Mouse (Mus musculus): Measurements from ENCODE around the gene Cox4i2. TPM values are rescaled to one million over a fixed set of nuclear protein-coding genes. Genes with fewer than 3 reads are reported as not detected.
A peak's percentile ranks its signal among the peaks of the same experiment; 100 is the strongest.

Gene Cox4i2
- polyA plus RNA-seq, 1 experiment from 2014 or later = 18.6 TPM

- Histone ChIP-seq H3K4me3 (ENCODE audit: control insufficient read depth in 1 of 2, insufficient read depth in 1 of 2, low read depth in 1 of 2, low read length in 2 of 2) (no peak overlapping the region), H3K4me2 (ENCODE audit: low read length) (no peak overlapping the region), H3K36me3 (ENCODE audit: control insufficient read depth, insufficient read depth, low read length) (no peaks in the 10 kb centered on the region), H3K27me3 (ENCODE audit: control insufficient read depth, insufficient read depth, low read length) (no peaks in the 10 kb centered on the region), H3K4me1 (ENCODE audit: control insufficient read depth in 2 of 2, insufficient read depth in 2 of 2, low read length in 2 of 2) (0 out of 4 replicates have a peak, but pooled peaks cover 0 to 2% of the 10 kb centered on the region in 2 experiments), H3K9ac (ENCODE audit: low read length) (no peak overlapping the region), H3K9me3 (ENCODE audit: control insufficient read depth, low read length) (no peaks in the 10 kb centered on the region), H3K27ac (replicated peaks in 1 of 2; ENCODE audit: control insufficient read depth in 1 of 2, insufficient read depth in 1 of 2, low read depth in 2 of 2, low read length in 2 of 2) (no peak overlapping the region)
- ATAC-seq (ENCODE audit: insufficient number of reproducible peaks, insufficient read depth, low FRiP score, low read depth) = no peak
- WGBS = 64% methylated on average over 6 of the region's 6 CpGs
These were observed 37.7 kb upstream of the Cox4i2 start for GRCm38 (mm10) chr2:152716241-152716772.

- H3K9ac ChIP-seq (ENCODE audit: low read length) = no peak overlapping the region
- H3K4me1 ChIP-seq (ENCODE audit: control insufficient read depth in 2 of 2, insufficient read depth in 2 of 2, low read length in 2 of 2) = 0 out of 4 replicates have a peak, but pooled peaks cover 0 to 2% of the 10 kb centered on the region in 2 experiments
- no peak overlapping the region for H3K4me2 ChIP-seq (ENCODE audit: low read length)
- no peak overlapping the region for H3K4me3 ChIP-seq (ENCODE audit: control insufficient read depth in 1 of 2, insufficient read depth in 1 of 2, low read depth in 1 of 2, low read length in 2 of 2)
- H3K9me3 ChIP-seq (ENCODE audit: control insufficient read depth, low read length) = no peaks in the 10 kb centered on the region
- no peaks in the 10 kb centered on the region for H3K27me3 ChIP-seq (ENCODE audit: control insufficient read depth, insufficient read depth, low read length)
- 69% methylated on average over 11 of the region's 11 CpGs for WGBS
- no peak overlapping the region for H3K27ac ChIP-seq (replicated peaks in 1 of 2; ENCODE audit: control insufficient read depth in 1 of 2, insufficient read depth in 1 of 2, low read depth in 2 of 2, low read length in 2 of 2)
- ATAC-seq (ENCODE audit: insufficient number of reproducible peaks, insufficient read depth, low FRiP score, low read depth) = no peak
- no peaks in the 10 kb centered on the region for H3K36me3 ChIP-seq (ENCODE audit: control insufficient read depth, insufficient read depth, low read length)
These were observed 36.3 kb upstream of the Cox4i2 start for GRCm38 (mm10) chr2:152717652-152718051.

- WGBS = 55% methylated on average over 6 of the region's 6 CpGs
- Histone ChIP-seq H3K9ac (ENCODE audit: low read length) (no peak overlapping the region), H3K36me3 (ENCODE audit: control insufficient read depth, insufficient read depth, low read length) (no peaks in the 10 kb centered on the region), H3K4me3 (ENCODE audit: control insufficient read depth in 1 of 2, insufficient read depth in 1 of 2, low read depth in 1 of 2, low read length in 2 of 2) (no peak overlapping the region), H3K27ac (replicated peaks in 1 of 2; ENCODE audit: control insufficient read depth in 1 of 2, insufficient read depth in 1 of 2, low read depth in 2 of 2, low read length in 2 of 2) (no peak overlapping the region), H3K4me2 (ENCODE audit: low read length) (no peak overlapping the region), H3K4me1 (ENCODE audit: control insufficient read depth in 2 of 2, insufficient read depth in 2 of 2, low read length in 2 of 2) (0 out of 4 replicates have a peak, but pooled peaks cover 0 to 2% of the 10 kb centered on the region in 2 experiments), H3K27me3 (ENCODE audit: control insufficient read depth, insufficient read depth, low read length) (no peaks in the 10 kb centered on the region), H3K9me3 (ENCODE audit: control insufficient read depth, low read length) (no peaks in the 10 kb centered on the region)
- ATAC-seq (ENCODE audit: insufficient number of reproducible peaks, insufficient read depth, low FRiP score, low read depth) = no peak
These were observed 35.9 kb upstream of the Cox4i2 start for GRCm38 (mm10) chr2:152718076-152718475.

- Histone ChIP-seq H3K27ac (replicated peaks in 1 of 2; ENCODE audit: control insufficient read depth in 1 of 2, insufficient read depth in 1 of 2, low read depth in 2 of 2, low read length in 2 of 2) (peak overlapping the region in 1 of 2 experiments; percentile 48; a peak in 2 of 4 replicates), H3K9me3 (ENCODE audit: control insufficient read depth, low read length) (no peaks in the 10 kb centered on the region), H3K4me3 (ENCODE audit: control insufficient read depth in 1 of 2, insufficient read depth in 1 of 2, low read depth in 1 of 2, low read length in 2 of 2) (peak overlapping the region; percentile 32 to 35), H3K27me3 (ENCODE audit: control insufficient read depth, insufficient read depth, low read length) (peaks cover 6% of the 10 kb centered on the region; the same call in 1 of the 2 replicates), H3K4me2 (ENCODE audit: low read length) (peak overlapping the region; percentile 73), H3K4me1 (ENCODE audit: control insufficient read depth in 2 of 2, insufficient read depth in 2 of 2, low read length in 2 of 2) (peaks cover 16 to 20% of the 10 kb centered on the region in 2 experiments), H3K9ac (ENCODE audit: low read length) (peak overlapping the region; percentile 66), H3K36me3 (ENCODE audit: control insufficient read depth, insufficient read depth, low read length) (no peaks in the 10 kb centered on the region)
- 0 out of 2 replicates have a peak, but pooled peaks have one; percentile 31 for ATAC-seq (ENCODE audit: insufficient number of reproducible peaks, insufficient read depth, low FRiP score, low read depth)
- WGBS = 5% methylated on average over 37 of the region's 37 CpGs
These were observed 30.2 kb upstream of the Cox4i2 start for GRCm38 (mm10) chr2:152723651-152724331.

GRCm38 (mm10) chr2:152724332-152724723, 29.6 kb upstream of the Cox4i2 start:
- ATAC-seq (ENCODE audit: insufficient number of reproducible peaks, insufficient read depth, low FRiP score, low read depth) = no peak
- H3K4me1 ChIP-seq (ENCODE audit: control insufficient read depth in 2 of 2, insufficient read depth in 2 of 2, low read length in 2 of 2) = peaks cover 22 to 23% of the 10 kb centered on the region in 2 experiments
- WGBS = 73% methylated on average over 3 of the region's 3 CpGs
- peak overlapping the region; percentile 32 to 35 for H3K4me3 ChIP-seq (ENCODE audit: control insufficient read depth in 1 of 2, insufficient read depth in 1 of 2, low read depth in 1 of 2, low read length in 2 of 2)
- H3K27ac ChIP-seq (replicated peaks in 1 of 2; ENCODE audit: control insufficient read depth in 1 of 2, insufficient read depth in 1 of 2, low read depth in 2 of 2, low read length in 2 of 2) = peak overlapping the region in 1 of 2 experiments; percentile 48; a peak in 2 of 4 replicates
- no peaks in the 10 kb centered on the region for H3K9me3 ChIP-seq (ENCODE audit: control insufficient read depth, low read length)
- peaks cover 6% of the 10 kb centered on the region; the same call in 1 of the 2 replicates for H3K27me3 ChIP-seq (ENCODE audit: control insufficient read depth, insufficient read depth, low read length)
- H3K36me3 ChIP-seq (ENCODE audit: control insufficient read depth, insufficient read depth, low read length) = no peaks in the 10 kb centered on the region
- H3K4me2 ChIP-seq (ENCODE audit: low read length) = peak overlapping the region; percentile 73
- peak overlapping the region; percentile 66 for H3K9ac ChIP-seq (ENCODE audit: low read length)

GRCm38 (mm10) chr2:152725178-152725750, 28.7 kb upstream of the Cox4i2 start:
- peaks cover 31 to 33% of the 10 kb centered on the region in 2 experiments for H3K4me1 ChIP-seq (ENCODE audit: control insufficient read depth in 2 of 2, insufficient read depth in 2 of 2, low read length in 2 of 2)
- H3K36me3 ChIP-seq (ENCODE audit: control insufficient read depth, insufficient read depth, low read length) = no peaks in the 10 kb centered on the region
- no peak overlapping the region for H3K9ac ChIP-seq (ENCODE audit: low read length)
- no peaks in the 10 kb centered on the region for H3K9me3 ChIP-seq (ENCODE audit: control insufficient read depth, low read length)
- no peak for ATAC-seq (ENCODE audit: insufficient number of reproducible peaks, insufficient read depth, low FRiP score, low read depth)
- no peak overlapping the region for H3K27ac ChIP-seq (replicated peaks in 1 of 2; ENCODE audit: control insufficient read depth in 1 of 2, insufficient read depth in 1 of 2, low read depth in 2 of 2, low read length in 2 of 2)
- H3K4me3 ChIP-seq (ENCODE audit: control insufficient read depth in 1 of 2, insufficient read depth in 1 of 2, low read depth in 1 of 2, low read length in 2 of 2) = no peak overlapping the region
- H3K4me2 ChIP-seq (ENCODE audit: low read length) = no peak overlapping the region
- peaks cover 6% of the 10 kb centered on the region; the same call in 1 of the 2 replicates for H3K27me3 ChIP-seq (ENCODE audit: control insufficient read depth, insufficient read depth, low read length)
- WGBS = 69% methylated on average over 15 of the region's 15 CpGs

- Histone ChIP-seq H3K9ac (ENCODE audit: low read length) (no peak overlapping the region), H3K36me3 (ENCODE audit: control insufficient read depth, insufficient read depth, low read length) (no peaks in the 10 kb centered on the region), H3K4me2 (ENCODE audit: low read length) (no peak overlapping the region), H3K27ac (replicated peaks in 1 of 2; ENCODE audit: control insufficient read depth in 1 of 2, insufficient read depth in 1 of 2, low read depth in 2 of 2, low read length in 2 of 2) (no peak overlapping the region), H3K27me3 (ENCODE audit: control insufficient read depth, insufficient read depth, low read length) (peaks cover 6% of the 10 kb centered on the region; the same call in 1 of the 2 replicates), H3K4me1 (ENCODE audit: control insufficient read depth in 2 of 2, insufficient read depth in 2 of 2, low read length in 2 of 2) (peaks cover 33% of the 10 kb centered on the region in 2 experiments), H3K9me3 (ENCODE audit: control insufficient read depth, low read length) (no peaks in the 10 kb centered on the region), H3K4me3 (ENCODE audit: control insufficient read depth in 1 of 2, insufficient read depth in 1 of 2, low read depth in 1 of 2, low read length in 2 of 2) (no peak overlapping the region)
- ATAC-seq (ENCODE audit: insufficient number of reproducible peaks, insufficient read depth, low FRiP score, low read depth) = no peak
- WGBS = 78% methylated on average over 6 of the region's 6 CpGs
These were observed 27.8 kb upstream of the Cox4i2 start for GRCm38 (mm10) chr2:152726213-152726612.
